Mouse (Mus musculus) liver, embryonic 11.5 days (tissue): ENCODE data around the gene Plin4. TPM values are rescaled to one million over a fixed set of nuclear protein-coding genes. Genes with fewer than 3 reads are reported as not detected.
"Not testable (repeated sequence)": the region's sequence is repeated elsewhere in the genome, so short reads cannot be mapped to it uniquely, and the experiment has no call there.

Source experiments
- ATAC-seq: fragments of 200-750 bp; cut with Nextera tagmentation; replicated peaks from 2 replicates; pipeline ENCODE4 v1.8.0; 2017; ENCODE audit warnings: moderate number of reproducible peaks, mild to moderate bottlenecking, moderate TSS enrichment, moderate library complexity; ENCODE audit not compliant: low FRiP score
- DNase-seq: peaks from one replicate; pipeline ENCODE4 v3.0.0-alpha.2; 2017; ENCODE audit warnings: low spot score
- H3K27ac ChIP-seq: fragments of 300-500 bp; sonication (generic); 2 replicates; pipeline ENCODE4 v1.5.1; 2014; ENCODE audit warnings: mild to moderate bottlenecking, low read depth, low read length, control low read depth
- H3K27me3 ChIP-seq: fragments of 300-500 bp; sonication (generic); replicated peaks from 2 replicates; pipeline ENCODE4 v1.6.1; 2014; ENCODE audit warnings: low read length, mixed read lengths; ENCODE audit not compliant: control insufficient read depth, insufficient read depth
- H3K36me3 ChIP-seq: fragments of 300-500 bp; sonication (generic); 2 replicates; pipeline ENCODE4 v1.6.1; 2014; ENCODE audit warnings: mild to moderate bottlenecking, low read length, moderate library complexity, mixed read lengths; ENCODE audit not compliant: control insufficient read depth, insufficient read depth
- H3K4me1 ChIP-seq: fragments of 300-500 bp; sonication (generic); replicated peaks from 2 replicates; pipeline ENCODE4 v1.6.1; 2014; ENCODE audit warnings: low read length, mixed read lengths; ENCODE audit not compliant: control insufficient read depth, insufficient read depth
- H3K4me2 ChIP-seq: fragments of 300-500 bp; sonication (generic); 2 replicates; pipeline ENCODE4 v1.6.1; 2014; ENCODE audit warnings: mild to moderate bottlenecking, control low read depth, moderate library complexity
- H3K4me3 ChIP-seq: fragments of 300-500 bp; sonication (generic); 2 replicates; pipeline ENCODE4 v1.5.1; 2014; ENCODE audit warnings: low read depth, low read length, control low read depth
- H3K9ac ChIP-seq: fragments of 300-500 bp; sonication (generic); 2 replicates; pipeline ENCODE4 v1.6.1; 2014; ENCODE audit warnings: low read depth, low read length, control low read depth
- H3K9me3 ChIP-seq: fragments of 300-500 bp; sonication (generic); 2 replicates; pipeline ENCODE4 v1.6.1; 2016; ENCODE audit warnings: low read length, inconsistent platforms, mixed read lengths; ENCODE audit not compliant: control insufficient read depth
- WGBS: fragments of 180-500 bp; shearing (Covaris S2); extraction: QIAGEN DNeasy Blood & Tissue Kit; methylation state at CpG from one replicate; pipeline ENCODE4 v1.1.7; 2014; 5-methylcytosine and 5-hydroxymethylcytosine counted together
- polyA plus RNA-seq: library from polyadenylated mRNA; unstranded; fragments of >200 nt; fragmentation: Nextera tagmentation; extraction: Ambion mirVana; gene quantifications from 2 replicates; pipeline ENCODE4 v1.2.1, GENCODE M21; 2014

Plin4 gene
- polyA plus RNA-seq, 1 experiment from 2014 or later = 0.14 TPM

DNA sequence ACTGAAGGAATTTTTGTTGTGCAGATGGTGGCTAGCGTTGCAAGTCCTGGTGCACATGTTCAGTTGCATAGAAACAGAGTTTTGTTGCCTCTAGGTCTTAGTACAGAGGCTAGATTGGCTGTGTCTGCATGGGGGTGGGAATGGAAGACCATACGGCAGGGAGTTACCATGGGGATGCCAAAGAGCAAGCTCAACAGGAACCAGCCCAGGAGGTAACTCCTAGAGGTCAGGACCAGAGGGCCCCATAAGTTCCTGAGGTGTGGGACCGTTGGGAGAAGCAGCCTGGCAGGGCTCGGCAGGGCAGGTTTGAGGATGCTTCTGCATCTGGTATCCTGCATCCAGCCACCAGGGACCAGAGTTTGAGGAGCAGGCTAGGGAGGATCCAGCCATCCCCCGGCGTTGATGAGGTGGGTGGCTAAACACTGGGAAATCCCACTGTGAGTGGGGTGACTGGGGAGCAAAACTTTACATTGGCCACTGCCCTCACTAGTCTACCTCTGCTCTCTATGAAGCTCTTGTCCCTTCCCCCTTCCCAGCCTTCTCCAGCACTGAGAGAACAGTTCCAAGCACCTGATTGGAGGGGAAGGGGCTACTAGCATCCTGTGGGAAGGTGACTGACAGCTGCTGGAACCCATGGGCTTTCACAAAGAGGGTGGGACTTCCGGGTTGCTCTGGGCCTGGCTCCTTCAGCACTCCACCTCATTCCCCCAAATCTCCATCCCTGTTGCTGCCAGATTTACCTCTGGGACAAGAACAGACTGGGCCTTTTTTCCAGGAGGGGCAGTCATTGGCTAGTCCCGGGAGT is 28.6 kb downstream of the Plin4 start:
- no peak overlapping the region for H3K27ac ChIP-seq

DNA sequence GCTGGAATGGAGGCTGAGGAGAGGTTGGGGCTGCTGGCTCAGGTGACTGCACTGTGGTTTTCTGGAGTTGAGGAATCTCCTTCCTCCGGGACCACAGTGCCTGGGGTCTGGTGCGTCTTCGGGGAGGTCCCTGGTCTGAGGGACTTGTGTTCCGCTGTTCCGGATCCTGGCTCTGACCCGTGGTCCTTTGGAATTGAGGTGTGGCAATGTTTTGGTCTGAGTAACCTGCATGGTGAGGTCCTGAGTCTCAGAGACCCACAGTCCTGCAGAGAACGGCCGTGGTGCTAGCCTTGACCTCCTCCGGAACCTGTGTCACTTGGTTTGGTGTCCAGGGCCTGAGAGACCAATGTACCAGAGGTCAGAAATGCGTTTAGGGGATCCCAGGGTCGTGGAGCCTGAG is 29.7 kb downstream of the Plin4 start:
- under 1% methylated on average over 11 of the region's 11 CpGs for WGBS
- peak overlapping the region; percentile 74 for H3K9ac ChIP-seq
- peak overlapping the region; percentile 71 for H3K4me3 ChIP-seq
- peak overlapping the region; percentile 58; the same call in 1 of the 2 replicates for H3K27ac ChIP-seq
- peak overlapping the region; percentile 92 for H3K4me2 ChIP-seq
- H3K36me3 ChIP-seq = no peaks in the 10 kb centered on the region
- DNase-seq = no peak
- H3K4me1 ChIP-seq = peaks cover 17% of the 10 kb centered on the region
- ATAC-seq = no peak
- H3K9me3 ChIP-seq = no peaks in the 10 kb centered on the region
- no peaks in the 10 kb centered on the region for H3K27me3 ChIP-seq

More for the DNA sequence above, 28.6 kb downstream of the Plin4 start:
- H3K4me3 ChIP-seq = peak overlapping the region; percentile 71
- peak; percentile 49 for DNase-seq
- H3K4me2 ChIP-seq = peak overlapping the region; percentile 92
- WGBS = 16% methylated on average over 8 of the region's 8 CpGs
- H3K9ac ChIP-seq = peak overlapping the region; percentile 74
- peaks cover 11% of the 10 kb centered on the region for H3K4me1 ChIP-seq
- no peaks in the 10 kb centered on the region for H3K36me3 ChIP-seq
- ATAC-seq = no peak
- no peaks in the 10 kb centered on the region for H3K27me3 ChIP-seq
- H3K9me3 ChIP-seq = no peaks in the 10 kb centered on the region

DNA sequence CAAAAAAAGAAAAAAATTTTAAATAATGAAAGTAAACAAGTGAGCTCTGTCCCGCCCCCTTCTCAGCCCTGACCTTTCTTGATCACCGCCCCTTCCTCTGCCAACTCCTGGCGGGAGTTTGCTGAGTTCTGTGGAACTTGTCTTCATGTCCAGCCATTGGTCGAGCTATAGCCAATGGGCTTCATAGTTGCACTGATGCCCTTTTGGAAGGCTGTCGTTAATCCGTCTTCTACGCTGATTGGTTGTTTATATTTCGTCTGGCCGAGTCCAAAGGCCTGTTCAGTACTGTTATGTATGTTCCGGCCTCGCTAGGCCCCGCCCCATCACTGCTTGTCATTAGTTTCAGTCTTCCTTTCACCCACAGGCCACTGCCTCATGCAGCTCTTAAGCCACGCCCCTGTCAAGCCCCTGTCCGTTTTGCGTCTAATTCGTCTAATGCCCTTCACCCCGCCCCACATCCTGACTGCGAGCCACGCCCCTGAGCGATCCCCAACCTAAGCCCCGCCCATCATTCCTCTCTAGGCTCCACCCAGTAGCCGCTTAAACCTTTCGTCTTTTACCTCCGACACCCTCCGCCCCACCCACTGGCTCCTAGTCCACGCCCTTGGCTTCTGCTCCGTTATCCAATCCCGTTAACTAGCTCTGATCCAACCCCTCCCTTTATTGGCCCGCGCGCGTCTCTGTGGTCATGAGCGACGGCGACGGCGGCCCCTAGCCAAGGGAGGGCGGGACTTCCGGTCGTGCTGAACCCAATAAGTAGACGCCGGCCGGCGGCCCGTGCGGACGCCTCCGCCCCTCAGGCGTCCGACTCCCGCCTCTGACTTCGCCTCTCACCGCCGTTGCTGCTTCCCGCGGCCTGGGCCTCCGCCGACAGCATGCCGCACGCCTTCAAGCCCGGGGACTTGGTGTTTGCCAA is 30.5 kb downstream of the Plin4 start, which contains the start of gene Hdgfl2:
Hdgfl2 (plus strand) TSS at position 755 of the 916 bp plus-strand sequence.
- under 1% methylated on average over 61 of the region's 61 CpGs for WGBS
- H3K27ac ChIP-seq = peak within 1 kb of the TSS; percentile 58; the same call in 1 of the 2 replicates
- H3K27me3 ChIP-seq = no peaks in the 10 kb centered on the region
- peak within 1 kb of the TSS; percentile 92 for H3K4me2 ChIP-seq
- H3K9ac ChIP-seq = peak within 1 kb of the TSS; percentile 74
- no peaks in the 10 kb centered on the region for H3K36me3 ChIP-seq
- no peaks in the 10 kb centered on the region for H3K9me3 ChIP-seq
- peaks cover 18% of the 10 kb centered on the region for H3K4me1 ChIP-seq
- H3K4me3 ChIP-seq = peak within 1 kb of the TSS; percentile 71
- DNase-seq (peak; percentile 99), ATAC-seq (peak; percentile 90)

DNA sequence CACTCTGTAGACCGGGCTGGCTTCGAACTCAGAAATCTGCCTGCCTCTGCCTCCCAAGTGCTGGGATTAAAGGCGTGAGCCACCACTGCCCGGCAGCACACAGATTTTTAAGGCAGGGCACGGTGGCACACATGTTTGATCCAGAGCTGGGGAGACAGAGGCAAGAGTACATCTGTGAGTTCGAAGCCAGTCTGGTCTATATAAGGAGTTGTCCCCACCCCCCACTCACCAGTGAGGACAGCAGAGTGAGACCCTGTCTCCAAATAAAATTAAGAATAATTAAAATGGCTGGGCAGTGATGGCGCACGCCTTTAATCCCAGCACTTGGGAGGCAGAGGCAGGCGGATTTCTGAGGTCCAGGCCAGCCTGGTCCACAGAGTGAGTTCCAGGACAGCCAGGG is 31.2 kb downstream of the Plin4 start:
- Histone ChIP-seq H3K27ac (peak overlapping the region; percentile 35; the same call in 1 of the 2 replicates), H3K4me2 (peak overlapping the region; percentile 65), H3K9ac (peak overlapping the region; percentile 35; the same call in 1 of the 2 replicates), H3K4me3 (peak overlapping the region; percentile 71), H3K4me1 (peaks cover 25% of the 10 kb centered on the region)
- not testable (repeated sequence) for DNase-seq, ATAC-seq, H3K36me3 ChIP-seq, H3K9me3 ChIP-seq, H3K27me3 ChIP-seq
- 58% methylated on average over 9 of the region's 9 CpGs for WGBS

DNA sequence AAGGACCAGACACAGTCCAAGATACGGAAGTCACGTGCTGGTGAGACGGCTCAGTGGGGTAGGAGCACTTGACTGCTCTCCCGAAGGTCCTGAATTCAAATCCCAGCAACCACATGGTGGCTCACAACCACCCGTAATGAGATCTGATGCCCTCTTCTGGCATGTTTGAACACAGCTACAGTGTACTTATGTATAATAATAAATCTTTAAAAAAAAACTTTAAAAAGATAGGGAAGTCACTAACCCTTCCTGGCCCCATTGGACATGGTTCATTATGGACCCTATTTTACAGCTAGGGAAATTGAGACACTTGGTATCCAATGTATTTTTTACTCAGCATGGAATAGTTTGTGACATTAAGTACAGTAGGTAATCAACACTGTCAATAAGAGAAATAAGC is 32.1 kb downstream of the Plin4 start:
- 77% methylated on average over 5 of the region's 5 CpGs for WGBS

DNA sequence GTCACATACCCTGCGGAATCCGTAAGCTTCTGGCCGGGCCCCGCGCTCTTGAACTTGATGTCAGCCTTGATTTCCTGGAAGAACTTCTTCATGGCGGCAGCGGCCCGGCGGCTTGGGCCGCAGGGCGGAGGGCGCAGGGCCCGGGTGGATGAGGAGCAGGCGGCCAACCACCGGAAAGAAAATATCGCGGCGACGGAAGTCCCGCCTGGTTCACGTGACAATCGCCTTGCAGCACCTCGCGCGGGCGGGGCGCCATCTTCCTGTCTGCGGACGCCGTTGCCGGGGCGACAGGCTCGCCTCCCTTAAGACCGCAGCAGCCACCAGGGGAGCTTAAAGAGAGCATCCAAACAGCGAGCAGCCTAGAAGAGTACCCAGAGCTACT is 34.8 kb downstream of the Plin4 start, which contains the start of gene Ubxn6:
Ubxn6 (minus strand) TSS at position 202 of the 382 bp plus-strand sequence.
- DNase-seq (peak; percentile 93), ATAC-seq (peak; percentile 53)
- H3K36me3 ChIP-seq = peaks cover 21% of the 10 kb centered on the region
- peak within 1 kb of the TSS; percentile 99 for H3K27ac ChIP-seq
- WGBS = under 1% methylated on average over 34 of the region's 35 CpGs
- H3K9me3 ChIP-seq = no peaks in the 10 kb centered on the region
- H3K4me2 ChIP-seq = peak within 1 kb of the TSS; percentile 86
- H3K4me1 ChIP-seq = peaks cover 15% of the 10 kb centered on the region
- H3K27me3 ChIP-seq = no peaks in the 10 kb centered on the region
- H3K9ac ChIP-seq = peak within 1 kb of the TSS; percentile 87
- peak within 1 kb of the TSS; percentile 82 for H3K4me3 ChIP-seq

More for the DNA sequence above, 32.1 kb downstream of the Plin4 start:
- ATAC-seq = no peak
- Histone ChIP-seq H3K9me3 (no peaks in the 10 kb centered on the region), H3K27ac (no peak overlapping the region), H3K9ac (no peak overlapping the region), H3K27me3 (no peaks in the 10 kb centered on the region), H3K36me3 (peaks cover 5% of the 10 kb centered on the region; the same call in 1 of the 2 replicates), H3K4me2 (no peak overlapping the region), H3K4me1 (peaks cover 25% of the 10 kb centered on the region), H3K4me3 (no peak overlapping the region)
- DNase-seq = no peak

DNA sequence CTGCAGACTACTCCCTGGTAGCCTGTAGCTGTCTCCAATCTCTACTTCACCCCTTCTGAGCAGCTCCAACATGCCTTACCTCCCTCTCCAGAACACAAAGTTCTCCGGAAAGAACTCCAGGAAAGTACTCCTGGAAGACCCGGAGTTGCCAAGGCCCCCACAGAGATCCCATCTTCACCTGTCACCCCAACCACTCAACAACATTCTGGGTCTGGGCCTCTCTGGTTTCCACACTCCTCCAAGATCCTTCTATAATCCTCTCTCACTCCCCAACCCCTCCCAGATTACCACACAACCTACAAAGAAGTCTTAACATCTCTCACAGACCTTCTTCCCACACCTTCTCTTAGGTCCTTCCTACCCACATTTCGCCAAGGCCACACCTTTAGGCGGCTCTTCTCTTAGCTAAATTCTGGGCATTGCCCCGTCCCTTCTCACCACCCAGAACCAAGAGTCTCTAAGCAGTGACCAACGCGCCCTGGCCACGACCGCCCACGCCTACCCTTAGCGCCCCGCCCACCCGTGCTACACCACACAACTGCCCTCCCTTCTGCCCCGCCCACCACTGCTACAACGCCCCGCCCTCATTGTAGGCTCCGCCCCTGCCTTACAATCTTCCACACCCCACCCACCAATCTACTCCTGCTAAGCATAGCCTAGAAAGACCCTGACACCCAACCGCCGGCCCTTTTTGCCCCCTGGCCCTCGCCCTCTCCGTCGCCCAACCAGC is 35.3 kb downstream of the Plin4 start:
- H3K4me3 ChIP-seq = peak overlapping the region; percentile 82
- 8% methylated on average over 22 of the region's 22 CpGs for WGBS
- ATAC-seq = peak; percentile 51

DNA sequence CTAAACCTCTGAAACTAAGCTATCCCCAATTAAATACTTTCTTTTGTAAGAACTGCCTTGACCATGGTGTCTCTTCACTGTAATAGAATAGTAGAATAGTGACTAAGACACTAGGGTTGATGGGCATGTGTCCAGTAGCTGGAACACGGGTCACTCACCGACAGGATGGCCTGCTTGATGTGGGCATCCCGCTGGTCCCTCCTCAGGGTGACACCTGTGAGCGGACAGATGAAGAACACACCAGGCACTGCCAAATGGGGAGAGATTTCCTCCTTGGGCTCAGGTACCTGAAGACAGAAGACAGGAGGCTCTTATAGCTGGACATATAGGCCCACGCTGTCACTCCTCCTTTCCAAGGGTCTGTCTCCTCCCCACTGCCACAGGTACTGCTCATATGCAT is 37.4 kb downstream of the Plin4 start:
- H3K4me3 ChIP-seq = no peak overlapping the region
- no peaks in the 10 kb centered on the region for H3K27me3 ChIP-seq
- H3K27ac ChIP-seq = no peak overlapping the region
- H3K4me2 ChIP-seq = no peak overlapping the region
- DNase-seq (no peak), ATAC-seq (no peak)
- WGBS = 88% methylated on average over 5 of the region's 5 CpGs
- no peak overlapping the region for H3K9ac ChIP-seq
- H3K4me1 ChIP-seq = peaks cover 15% of the 10 kb centered on the region
- H3K36me3 ChIP-seq = peaks cover 43% of the 10 kb centered on the region
- H3K9me3 ChIP-seq = no peaks in the 10 kb centered on the region

More for the DNA sequence above, 35.3 kb downstream of the Plin4 start:
- peak overlapping the region; percentile 86 for H3K4me2 ChIP-seq
- no peaks in the 10 kb centered on the region for H3K9me3 ChIP-seq
- DNase-seq = no peak
- no peaks in the 10 kb centered on the region for H3K27me3 ChIP-seq
- peak overlapping the region; percentile 99 for H3K27ac ChIP-seq
- H3K9ac ChIP-seq = peak overlapping the region; percentile 87
- peaks cover 15% of the 10 kb centered on the region for H3K4me1 ChIP-seq
- H3K36me3 ChIP-seq = peaks cover 25% of the 10 kb centered on the region
